In genomic region chr6:35559950-35560349, GRCm38 (mm10) we compare ENCODE assay signal across 35 mouse cellular contexts.
"Had no signal": no experiment of that assay in that cellular context is flagged by ENCODE, and none has a peak within 500 bp of the region (broad histone marks: within the 10 kb centered on the region; RNA-seq: fewer than 3 reads in every experiment).

No protein-coding gene starts in this region.

- H3K4me2 ChIP-seq: heart, embryonic 11.5 days; heart, embryonic 12.5 days; heart, embryonic 13.5 days; heart, embryonic 15.5 days; hindbrain, embryonic 12.5 days; hindbrain, embryonic 13.5 days; hindbrain, embryonic 14.5 days; hindbrain, embryonic 15.5 days; intestine, embryonic 15.5 days; kidney, embryonic 15.5 days had no signal

- H3K36me3 ChIP-seq: heart, embryonic 12.5 days; heart, embryonic 13.5 days; heart, embryonic 15.5 days; hindbrain, embryonic 10.5 days; hindbrain, embryonic 12.5 days; hindbrain, embryonic 13.5 days; hindbrain, embryonic 15.5 days; intestine, embryonic 15.5 days; kidney, embryonic 15.5 days had no signal

- H3K4me1 ChIP-seq: heart, embryonic 12.5 days; heart, embryonic 13.5 days; heart, embryonic 15.5 days; hindbrain, embryonic 10.5 days; hindbrain, embryonic 12.5 days; hindbrain, embryonic 13.5 days; hindbrain, embryonic 15.5 days; intestine, embryonic 15.5 days; kidney, embryonic 15.5 days had no signal

- H3K9me3 ChIP-seq: heart, embryonic 12.5 days; heart, embryonic 13.5 days; heart, embryonic 15.5 days; hindbrain, embryonic 10.5 days; hindbrain, embryonic 12.5 days; hindbrain, embryonic 13.5 days; hindbrain, embryonic 15.5 days; intestine, embryonic 15.5 days; kidney, embryonic 15.5 days had no signal

- H3K4me3 ChIP-seq: heart, embryonic 12.5 days; heart, embryonic 13.5 days; heart, embryonic 15.5 days; hindbrain, embryonic 10.5 days; hindbrain, embryonic 12.5 days; hindbrain, embryonic 13.5 days; hindbrain, embryonic 15.5 days; intestine, embryonic 15.5 days; kidney, embryonic 15.5 days; layer of hippocampus, adult 2 months; left cerebral cortex, adult 2 months had no signal

- H3K27me3 ChIP-seq: heart, embryonic 12.5 days; heart, embryonic 13.5 days; heart, embryonic 15.5 days; hindbrain, embryonic 12.5 days; hindbrain, embryonic 13.5 days; hindbrain, embryonic 15.5 days; intestine, embryonic 15.5 days; kidney, embryonic 15.5 days had no signal

- H3K27ac ChIP-seq: heart, embryonic 13.5 days; heart, embryonic 15.5 days; hindbrain, embryonic 10.5 days; hindbrain, embryonic 12.5 days; hindbrain, embryonic 13.5 days; hindbrain, embryonic 14.5 days; hindbrain, embryonic 15.5 days; hindbrain, postnatal 0 days; intestine, embryonic 15.5 days; kidney, embryonic 15.5 days; kidney, postnatal 0 days; layer of hippocampus, adult 2 months; left cerebral cortex, adult 2 months had no signal

- H3K9ac ChIP-seq: heart, embryonic 12.5 days; heart, embryonic 13.5 days; heart, embryonic 15.5 days; hindbrain, embryonic 12.5 days; hindbrain, embryonic 13.5 days; hindbrain, embryonic 14.5 days; hindbrain, embryonic 15.5 days; intestine, embryonic 15.5 days; kidney, embryonic 15.5 days had no signal

- ATAC-seq: hindbrain, embryonic 16.5 days; hindbrain, postnatal 0 days; inflammation-experienced regulatory T-cells, adult 6 months; intestine, embryonic 15.5 days; intestine, embryonic 16.5 days; intestine, postnatal 0 days had no signal

- DNase-seq: heart, postnatal 10 days; heart, postnatal 14 days; heart, postnatal 36 days; heart, postnatal 4 days; kidney, adult 11 months; kidney, adult 18-20 months; kidney, adult 2 months; kidney, adult 8-10 months; kidney, adult 9 months; kidney, postnatal 10 days; kidney, postnatal 14 days; kidney, postnatal 25 days; kidney, postnatal 36 days; kidney, postnatal 4 days; layer of hippocampus, adult 9-11 months; layer of hippocampus, postnatal 36 days had no signal
